31 mouse cellular contexts compared by ENCODE assay signal in genomic region chr3:118547551-118548210, GRCm38 (mm10). TPM values are rescaled to one million over a fixed set of nuclear protein-coding genes. Genes with fewer than 3 reads are reported as not detected.
DNase-seq lines count a peak whose midpoint lies in the region; ATAC-seq and TF ChIP-seq lines count a peak whose summit lies in the region.
"Had no signal": no experiment of that assay in that cellular context is flagged by ENCODE, and none has a peak within 500 bp of the region (broad histone marks: within the 10 kb centered on the region; RNA-seq: fewer than 3 reads in every experiment).

No protein-coding gene starts in this region.

- H3K9ac ChIP-seq in lung, embryonic 14.5 days: no peak overlapping the region
- no peak overlapping the region for H3K9ac ChIP-seq in limb, embryonic 11.5 days (ENCODE audit: low read length)
- H3K9ac ChIP-seq: embryonic facial prominence, embryonic 15.5 days; forebrain, embryonic 15.5 days; heart, embryonic 13.5 days; hindbrain, embryonic 14.5 days; intestine, embryonic 15.5 days; liver, embryonic 12.5 days had no signal

- DNase-seq in lung, embryonic 14.5 days: peak; percentile 17
- DNase-seq in lung, postnatal 36 days: no peak
- DNase-seq in embryo, embryonic 10.5 days (ENCODE audit: low spot score): peak; percentile 72
- peak; percentile 37 for DNase-seq in embryonic facial prominence, embryonic 10.5 days (ENCODE audit: low spot score)
- DNase-seq in limb, embryonic 11.5 days (ENCODE audit: low spot score): peak; percentile 38
- no peak for DNase-seq in adrenal gland, postnatal 25 days
- DNase-seq in thymus, postnatal 25 days: no peak
- DNase-seq in layer of hippocampus, postnatal 25 days (ENCODE audit: extremely low spot score in 1 of 2, low spot score in 1 of 2): no peak
- DNase-seq: adrenal gland, adult 2 months; cerebellum, adult 18-20 months; gastrocnemius, postnatal 36 days; heart, adult 2 months; heart, postnatal 14 days; kidney, adult 9 months; kidney, postnatal 25 days; left cerebral cortex, postnatal 4 days; lung, adult 18-20 months; lung, postnatal 4 days; right cerebral cortex, postnatal 14 days; spleen, adult 18-20 months had no signal

- H3K27ac ChIP-seq in lung, embryonic 14.5 days (ENCODE audit: low read depth): no peak overlapping the region
- no peak overlapping the region for H3K27ac ChIP-seq in embryonic facial prominence, embryonic 10.5 days (replicated peaks)
- no peak overlapping the region for H3K27ac ChIP-seq in limb, embryonic 11.5 days (replicated peaks; ENCODE audit: low read depth, low read length)
- H3K27ac ChIP-seq: embryonic facial prominence, embryonic 15.5 days; forebrain, embryonic 15.5 days; heart, adult 2 months; heart, embryonic 13.5 days; hindbrain, embryonic 14.5 days; intestine, embryonic 15.5 days; left cerebral cortex, adult 2 months; liver, embryonic 12.5 days had no signal

- 24% methylated on average over 4 of the region's 4 CpGs for WGBS in lung, embryonic 14.5 days
- WGBS in embryonic facial prominence, embryonic 10.5 days: 26% methylated on average over 4 of the region's 4 CpGs
- 14% methylated on average over 4 of the region's 4 CpGs for WGBS in limb, embryonic 11.5 days

- H3K4me1 ChIP-seq in lung, embryonic 14.5 days (ENCODE audit: insufficient read depth): no peaks in the 10 kb centered on the region
- H3K4me1 ChIP-seq in embryonic facial prominence, embryonic 10.5 days: peaks cover 21% of the 10 kb centered on the region
- peaks cover 7% of the 10 kb centered on the region; the same call in 1 of the 2 replicates for H3K4me1 ChIP-seq in limb, embryonic 11.5 days (ENCODE audit: control insufficient read depth, insufficient read depth, low read length)
- H3K4me1 ChIP-seq: embryonic facial prominence, embryonic 15.5 days; heart, embryonic 13.5 days; intestine, embryonic 15.5 days; liver, embryonic 12.5 days had no signal

- H3K27me3 ChIP-seq in lung, embryonic 14.5 days (ENCODE audit: insufficient read depth, low read length): no peaks in the 10 kb centered on the region
- peaks cover 33% of the 10 kb centered on the region for H3K27me3 ChIP-seq in embryonic facial prominence, embryonic 10.5 days (replicated peaks; ENCODE audit: low read depth, poor library complexity, severe bottlenecking)
- H3K27me3 ChIP-seq in limb, embryonic 11.5 days (ENCODE audit: control insufficient read depth, insufficient read depth, low read length): no peaks in the 10 kb centered on the region
- H3K27me3 ChIP-seq: embryonic facial prominence, embryonic 15.5 days; forebrain, embryonic 15.5 days; heart, embryonic 13.5 days; intestine, embryonic 15.5 days; liver, embryonic 12.5 days had no signal

- no peak overlapping the region for H3K4me2 ChIP-seq in lung, embryonic 14.5 days
- H3K4me2 ChIP-seq in limb, embryonic 11.5 days (ENCODE audit: low read depth, severe bottlenecking): peak overlapping the region; percentile 5; the same call in 1 of the 2 replicates
- H3K4me2 ChIP-seq: embryonic facial prominence, embryonic 15.5 days; forebrain, embryonic 15.5 days; heart, embryonic 13.5 days; hindbrain, embryonic 14.5 days; intestine, embryonic 15.5 days; liver, embryonic 12.5 days had no signal

- ATAC-seq in lung, embryonic 14.5 days (ENCODE audit: insufficient read depth): no peak
- no peak for ATAC-seq in limb, embryonic 11.5 days (ENCODE audit: insufficient number of reproducible peaks, low FRiP score, low TSS enrichment, low read depth)
- ATAC-seq: forebrain, embryonic 15.5 days; intestine, embryonic 15.5 days; liver, embryonic 12.5 days; midbrain, embryonic 16.5 days had no signal

- no peaks in the 10 kb centered on the region for H3K36me3 ChIP-seq in lung, embryonic 14.5 days (ENCODE audit: insufficient read depth)
- no peaks in the 10 kb centered on the region for H3K36me3 ChIP-seq in embryonic facial prominence, embryonic 10.5 days (replicated peaks)
- no peaks in the 10 kb centered on the region for H3K36me3 ChIP-seq in limb, embryonic 11.5 days (ENCODE audit: control insufficient read depth, insufficient read depth, low read length)
- H3K36me3 ChIP-seq: embryonic facial prominence, embryonic 15.5 days; forebrain, embryonic 15.5 days; heart, embryonic 13.5 days; intestine, embryonic 15.5 days; liver, embryonic 12.5 days had no signal

- no peak for TF ChIP-seq CTCF in lung, embryonic 14.5 days (IDR thresholded peaks at IDR 0.05; ENCODE audit: low read depth)

- H3K9me3 ChIP-seq in lung, embryonic 14.5 days (ENCODE audit: low read depth, low read length): no peaks in the 10 kb centered on the region
- H3K9me3 ChIP-seq in embryonic facial prominence, embryonic 10.5 days: no peaks in the 10 kb centered on the region
- no peaks in the 10 kb centered on the region for H3K9me3 ChIP-seq in limb, embryonic 11.5 days (ENCODE audit: control insufficient read depth, low read length)
- H3K9me3 ChIP-seq: embryonic facial prominence, embryonic 15.5 days; forebrain, embryonic 15.5 days; heart, embryonic 13.5 days; intestine, embryonic 15.5 days; liver, embryonic 12.5 days had no signal

- no peak overlapping the region for H3K4me3 ChIP-seq in lung, embryonic 14.5 days (ENCODE audit: low read depth, low read length)
- H3K4me3 ChIP-seq in embryonic facial prominence, embryonic 10.5 days: no peak overlapping the region
- no peak overlapping the region for H3K4me3 ChIP-seq in limb, embryonic 11.5 days (ENCODE audit: low read depth, low read length)
- H3K4me3 ChIP-seq: embryonic facial prominence, embryonic 15.5 days; forebrain, embryonic 15.5 days; heart, adult 2 months; heart, embryonic 13.5 days; intestine, embryonic 15.5 days; left cerebral cortex, adult 2 months; liver, embryonic 12.5 days had no signal

RNA-seq across cellular contexts. Expression of gene Dpyd, which starts 14.2 kb away (rescaled TPM):
- polyA plus RNA-seq in lung, embryonic 14.5 days (2014; fragmentation: Nextera tagmentation; extraction: Ambion mirVana): 6.8 and 6.9 TPM in 2 replicates
- polyA plus RNA-seq in embryonic facial prominence, embryonic 10.5 days (2016; fragmentation: Nextera tagmentation; extraction: Ambion mirVana): 6.6 and 7.0 TPM in 2 replicates
- polyA plus RNA-seq in limb, embryonic 11.5 days (2014; fragmentation: Nextera tagmentation; extraction: Ambion mirVana): 7.1 and 7.4 TPM in 2 replicates
- 20.0 and 28.1 TPM in 2 replicates for total RNA-seq in adrenal gland, postnatal 25 days (2021)
- 10 to 100 TPM; 14.0 to 18.7 TPM for total RNA-seq in layer of hippocampus, postnatal 25 days (2021)
- total RNA-seq: megakaryocyte-erythroid progenitor cell, adult 5-6 weeks; MEL; neutrophil, adult 5-6 weeks had no signal

Comparison
In these comparisons a context has a peak if more than half of its experiments do, and no peak if none do; other contexts are left out.
1. DNase-seq: peak in lung, embryonic 14.5 days (single experiment), embryo, embryonic 10.5 days (single experiment), embryonic facial prominence, embryonic 10.5 days (single experiment) and limb, embryonic 11.5 days (single experiment); none in lung, postnatal 36 days (single experiment), adrenal gland, postnatal 25 days (single experiment), thymus, postnatal 25 days (single experiment) and layer of hippocampus, postnatal 25 days (0 of 2).